Mouse (Mus musculus): ENCODE results near the gene Hcrtr1. TPM values are rescaled to one million over a fixed set of nuclear protein-coding genes. Genes with fewer than 3 reads are reported as not detected.

Hcrtr1 gene
- total RNA-seq (2023): not detected

GRCm38 (mm10) chr4:130139214-130139492 is at the start of gene Hcrtr1:
Gene Hcrtr1, minus strand, starts transcription at chr4:130139359.

GRCm38 (mm10) chr4:130175072-130175711 is 36.0 kb upstream of the Hcrtr1 start, which contains the start of gene Tinagl1:
Gene Tinagl1, minus strand, starts transcription at chr4:130175122.

GRCm38 (mm10) chr4:130102111-130102651 is 37.0 kb downstream of the Hcrtr1 start, which contains the start of gene Pef1:
Gene Pef1, plus strand, starts transcription at chr4:130102558.

Other genes with a start within 250 kb of the Hcrtr1 start
- not detected for gene Spocd1, start 210.1 kb downstream of the Hcrtr1 start, total RNA-seq (2023)
- gene Adgrb2, start 154.5 kb downstream of the Hcrtr1 start, total RNA-seq (2023): 1 to 10 TPM; 1.8 to 2.8 TPM
- not detected for gene Col16a1, start 91.5 kb downstream of the Hcrtr1 start, total RNA-seq (2023)
- gene Pef1, start 36.8 kb downstream of the Hcrtr1 start, total RNA-seq (2023): 10 to 100 TPM; 31.2 to 32.0 TPM
- not detected for gene Tinagl1, start 35.8 kb upstream of the Hcrtr1 start, total RNA-seq (2023)
- gene Gm853, start 83.0 kb upstream of the Hcrtr1 start, total RNA-seq (2023): not detected
- gene Serinc2, start 139.8 kb upstream of the Hcrtr1 start, total RNA-seq (2023): under 1 TPM in 1 of 2 experiments, not detected in 1; 0.84 TPM
- gene Fabp3, start 169.2 kb upstream of the Hcrtr1 start, total RNA-seq (2023): not detected
- gene Gm10570, start 169.3 kb upstream of the Hcrtr1 start, total RNA-seq (2023): 1 to 10 TPM in 1 of 2 experiments, not detected in 1; 3.7 TPM
- gene Zcchc17, start 220.6 kb upstream of the Hcrtr1 start, total RNA-seq (2023): 10 to 100 TPM; 31.3 to 37.4 TPM
- 10 to 100 TPM; 67.7 to 72.2 TPM for gene Snrnp40, start 220.8 kb upstream of the Hcrtr1 start, total RNA-seq (2023)

Data from T-cell, adult 66 days (primary cell).